Mouse (Mus musculus): ENCODE results near the gene Trpc4.

Gene Trpc4

DNA sequence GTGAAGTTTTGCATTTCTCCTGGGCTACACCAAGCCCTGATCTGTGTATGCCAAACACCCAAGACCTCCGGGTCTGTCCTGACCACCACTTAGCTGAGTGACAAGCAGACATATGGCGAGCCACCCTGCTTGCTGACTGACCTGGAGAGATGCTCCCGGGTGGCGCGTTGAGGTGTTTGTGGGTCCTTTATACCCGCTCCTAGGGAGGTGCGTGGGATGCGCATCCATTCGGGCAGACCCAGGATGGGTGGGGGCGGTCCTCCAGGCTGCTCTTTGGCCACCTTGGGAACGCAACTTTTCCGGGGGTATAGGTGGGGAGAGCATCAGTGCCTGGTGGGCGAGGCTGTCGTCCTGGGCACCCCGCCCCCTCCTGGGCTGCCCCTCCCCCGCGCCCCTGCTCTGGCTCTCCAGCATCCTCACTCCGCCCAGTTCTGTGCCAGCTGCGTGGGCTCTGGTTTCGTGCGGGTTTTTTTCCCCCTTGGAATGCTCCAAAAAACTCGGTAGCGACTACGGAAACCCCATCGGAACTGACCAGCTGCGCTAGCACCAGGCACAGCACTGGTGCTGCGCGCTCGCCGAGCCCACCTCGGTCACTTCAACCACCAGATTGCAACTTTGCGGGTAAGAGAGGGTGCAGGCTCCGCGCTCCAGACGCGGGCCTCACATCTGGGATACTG, at the start of gene Trpc4:
TSS of gene Trpc4 (plus strand) at position 397 of the 677 bp plus-strand sequence.
- no peak for DNase-seq

DNA sequence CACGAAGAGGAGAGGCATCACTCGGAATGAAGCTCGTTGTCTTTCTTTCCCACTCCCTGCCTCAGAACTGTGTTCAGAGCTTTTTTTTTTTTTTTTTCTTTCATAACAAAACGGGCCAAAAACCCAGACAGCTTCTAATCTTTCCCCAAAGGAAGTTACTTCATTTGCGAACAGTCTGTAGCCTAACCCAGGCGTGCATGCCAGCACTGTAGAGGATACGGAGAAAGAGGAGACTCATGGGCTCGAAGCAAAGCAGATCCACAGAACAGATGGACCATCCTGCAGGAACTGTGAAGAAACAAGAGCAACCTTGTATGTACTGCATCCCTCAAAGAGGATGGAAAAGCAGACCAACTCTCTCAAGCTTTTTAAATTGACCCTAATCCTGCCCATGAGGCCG, 44.3 kb upstream of the Trpc4 start:
- DNase-seq, result no peak

DNA sequence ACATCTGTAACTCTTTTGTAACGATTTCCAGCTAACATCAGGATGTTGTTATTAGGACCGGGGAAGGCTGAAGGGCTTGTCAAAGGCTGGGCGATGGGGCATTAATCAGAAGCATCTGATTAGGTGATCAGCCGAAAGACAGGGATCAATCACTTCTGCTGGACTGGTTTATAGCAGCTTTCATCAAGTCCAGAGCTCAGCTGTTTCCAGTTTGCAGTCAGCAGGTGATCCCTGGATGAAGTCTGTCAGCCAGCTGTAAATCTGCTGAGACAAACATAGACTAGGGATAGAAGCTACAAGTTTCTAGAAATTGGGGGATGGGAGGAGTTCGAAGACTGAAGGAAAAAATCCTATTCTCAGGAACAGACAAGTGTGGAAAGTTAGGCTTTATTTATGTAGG, 20.5 kb upstream of the Trpc4 start:
- no peak for DNase-seq

DNA sequence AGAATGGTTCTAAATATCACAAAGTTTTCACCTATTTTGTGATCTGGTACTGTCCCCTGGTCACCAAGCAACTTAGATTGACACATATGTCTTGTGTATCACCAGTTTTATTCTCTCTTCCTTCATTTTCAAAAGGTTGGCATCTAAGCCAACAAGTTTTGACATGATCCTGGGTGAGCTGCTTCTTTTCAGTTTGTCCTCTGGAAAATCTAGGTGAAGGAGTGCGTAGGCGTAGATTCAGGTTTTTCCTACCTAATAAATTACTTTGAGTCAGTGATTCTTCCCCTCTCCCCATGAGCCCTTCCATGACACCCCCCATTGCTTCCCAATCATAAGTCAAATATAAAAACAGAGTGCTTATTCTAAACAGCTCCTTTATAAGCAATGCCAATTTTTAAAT, 14.5 kb upstream of the Trpc4 start:
- DNase-seq, result no peak

- no peak for DNase-seq
These were observed 794 bp upstream of the Trpc4 start for GRCm38 (mm10) chr3:54154844-54155638.

- DNase-seq, result no peak
These were observed 623 bp downstream of the Trpc4 start for GRCm38 (mm10) chr3:54156316-54157000.

DNA sequence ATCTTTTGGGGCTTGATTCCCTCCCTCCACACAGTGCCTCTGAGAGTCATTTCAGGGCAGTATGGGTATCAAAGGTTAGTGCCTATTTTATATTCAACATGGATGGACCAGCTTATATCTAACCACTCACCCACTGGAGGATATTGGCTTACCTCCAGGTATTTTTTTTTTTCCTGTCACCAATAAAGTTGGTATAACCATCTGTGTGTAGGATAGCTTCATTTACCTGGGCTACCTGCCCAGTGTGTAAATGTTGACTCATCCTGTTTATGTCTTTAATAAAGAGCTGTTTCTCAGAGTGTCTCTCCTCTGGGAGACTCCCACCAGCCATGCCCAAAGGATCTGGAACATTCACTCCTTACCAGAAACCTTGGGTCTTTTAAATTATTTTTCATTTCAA, 14.9 kb downstream of the Trpc4 start:
- DNase-seq, result no peak

DNA sequence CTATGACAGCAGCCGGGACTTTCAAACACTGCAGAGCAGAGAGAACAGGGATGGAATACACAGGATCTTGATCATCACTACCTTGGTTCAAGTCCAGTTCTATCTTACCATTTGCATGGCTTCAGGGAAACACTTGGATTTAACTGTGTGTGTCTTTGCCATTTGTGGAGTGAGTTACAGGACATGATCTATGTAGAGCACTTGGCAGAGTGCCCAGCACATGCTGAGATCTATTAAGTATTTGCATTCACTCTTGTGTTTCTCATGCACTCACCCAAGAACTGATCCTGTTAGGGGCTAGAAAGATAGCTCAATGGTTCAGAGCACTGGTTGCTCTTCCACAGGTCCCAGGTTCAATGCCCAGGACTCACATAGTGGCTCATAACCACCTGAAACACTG, 21.5 kb downstream of the Trpc4 start:
- no peak for DNase-seq

- DNase-seq, result no peak
These were observed 35.3 kb downstream of the Trpc4 start for GRCm38 (mm10) chr3:54190932-54191668.

DNA sequence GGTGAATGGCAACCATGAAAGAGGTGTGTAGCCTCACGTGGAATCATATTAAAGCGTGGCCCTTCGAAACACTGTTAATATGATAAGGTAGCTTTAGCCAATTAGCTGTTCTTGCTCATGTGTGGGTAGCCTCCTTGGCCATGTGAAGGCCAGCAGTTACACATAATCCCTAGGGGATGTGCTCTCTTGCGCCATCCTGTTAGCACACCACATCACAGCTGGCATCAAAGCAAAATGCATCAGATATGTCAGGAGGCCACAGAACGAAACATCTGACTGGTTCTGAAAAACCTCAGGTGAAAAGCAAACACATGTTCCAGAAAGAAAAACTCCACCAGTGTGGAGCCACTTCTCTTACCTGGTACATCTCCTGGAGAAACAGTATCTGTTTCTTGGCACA, 45.4 kb downstream of the Trpc4 start:
- DNase-seq, result no peak

DNA sequence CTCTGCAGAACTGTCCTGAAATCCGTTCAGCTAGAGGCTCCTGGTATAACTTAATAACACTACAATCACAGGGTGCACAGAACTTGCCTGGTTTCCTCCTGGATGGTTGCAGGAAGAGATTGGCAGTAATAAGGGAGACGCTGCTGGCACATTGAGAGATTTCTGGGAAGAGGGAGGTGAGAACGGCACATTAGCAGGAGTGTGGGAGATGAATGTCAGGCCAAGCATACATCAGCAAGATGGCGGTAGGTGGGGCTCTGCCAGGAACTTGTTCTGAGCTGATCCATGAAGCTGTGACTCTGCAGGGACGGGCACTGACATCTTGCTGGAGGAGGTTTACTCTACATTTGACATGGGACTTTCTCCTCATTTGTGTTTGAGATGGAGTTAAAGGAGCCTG, 48.6 kb downstream of the Trpc4 start:
- no peak for DNase-seq

GRCm38 (mm10) chr3:54210112-54210511, 54.3 kb downstream of the Trpc4 start:
- DNase-seq, result no peak

DNA sequence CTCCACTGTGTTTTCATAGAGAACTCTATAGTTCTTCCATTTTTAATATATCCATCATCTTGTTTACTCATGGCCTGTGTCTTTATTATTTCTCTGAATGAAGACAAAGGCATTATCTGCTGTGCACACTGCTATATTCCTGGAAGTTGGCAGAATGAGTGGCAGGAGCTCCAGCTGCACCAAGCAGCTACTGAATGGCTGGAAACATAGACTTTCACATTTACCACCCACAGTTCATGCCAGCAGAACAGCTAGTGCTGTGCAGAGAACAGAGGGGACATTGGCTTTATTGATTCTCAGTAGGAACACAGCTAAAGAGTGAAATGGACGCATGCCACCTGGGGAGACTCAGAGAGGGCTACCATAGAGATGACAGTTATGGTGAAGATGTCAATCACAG, 55.6 kb downstream of the Trpc4 start:
- no peak for DNase-seq

DNA sequence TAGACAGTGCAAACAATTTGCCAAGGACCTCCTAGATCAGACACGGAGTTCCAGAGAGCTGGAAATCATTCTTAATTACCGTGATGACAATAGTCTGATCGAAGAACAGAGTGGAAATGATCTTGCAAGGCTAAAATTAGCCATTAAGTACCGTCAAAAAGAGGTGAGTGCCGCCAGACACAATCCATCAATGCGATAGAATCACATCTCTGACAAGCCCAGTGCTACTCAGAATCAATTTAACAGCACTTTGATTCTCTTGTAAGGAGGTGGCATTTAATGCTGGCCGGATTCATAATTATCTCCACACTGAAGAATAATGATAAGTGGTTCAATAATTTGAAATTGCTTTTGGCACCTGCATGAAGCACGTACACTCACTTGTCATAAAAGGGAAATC, 66.7 kb downstream of the Trpc4 start:
- DNase-seq, result no peak

- DNase-seq, result no peak
These were observed 72.6 kb downstream of the Trpc4 start for GRCm38 (mm10) chr3:54228463-54228862.

DNA sequence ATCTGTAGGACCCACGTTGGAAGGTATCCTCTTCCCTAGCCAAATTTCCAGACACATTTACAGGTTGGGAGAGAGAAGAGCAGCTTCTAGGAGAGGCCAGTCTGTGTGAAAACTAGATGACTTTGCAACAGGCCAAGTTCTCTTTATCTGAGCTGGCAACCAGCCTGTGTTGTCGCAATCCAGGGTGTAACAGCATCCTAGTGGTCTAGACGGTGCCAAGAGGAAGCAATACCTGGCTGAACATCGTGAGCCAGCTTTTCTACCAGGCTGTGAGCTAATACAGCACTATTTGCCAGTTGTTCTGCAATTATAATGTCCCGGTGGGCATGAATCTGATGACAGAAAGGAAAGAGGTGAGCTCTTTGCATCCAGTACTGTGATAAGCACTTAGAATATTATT, 83.1 kb downstream of the Trpc4 start:
- DNase-seq, result no peak

DNA sequence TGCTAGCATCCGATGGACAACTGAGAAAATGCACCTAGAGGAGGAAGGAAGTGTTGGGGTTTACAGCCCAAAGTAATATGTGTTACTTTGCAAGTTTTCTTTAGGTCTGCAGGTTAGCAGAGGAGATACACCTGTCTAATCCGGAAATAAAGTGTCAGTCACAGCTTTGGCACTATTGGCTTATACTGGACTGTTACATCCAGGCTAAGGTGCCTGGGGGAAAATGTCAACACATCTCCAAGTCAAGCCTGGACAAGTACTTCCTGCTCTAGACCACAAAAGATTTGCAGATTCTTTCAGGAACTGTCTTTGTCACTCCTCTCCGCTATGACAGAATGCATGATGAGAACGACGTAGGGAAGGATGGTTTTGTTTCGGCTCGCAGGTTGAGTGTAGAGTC, 83.6 kb downstream of the Trpc4 start:
- DNase-seq, result no peak

DNA sequence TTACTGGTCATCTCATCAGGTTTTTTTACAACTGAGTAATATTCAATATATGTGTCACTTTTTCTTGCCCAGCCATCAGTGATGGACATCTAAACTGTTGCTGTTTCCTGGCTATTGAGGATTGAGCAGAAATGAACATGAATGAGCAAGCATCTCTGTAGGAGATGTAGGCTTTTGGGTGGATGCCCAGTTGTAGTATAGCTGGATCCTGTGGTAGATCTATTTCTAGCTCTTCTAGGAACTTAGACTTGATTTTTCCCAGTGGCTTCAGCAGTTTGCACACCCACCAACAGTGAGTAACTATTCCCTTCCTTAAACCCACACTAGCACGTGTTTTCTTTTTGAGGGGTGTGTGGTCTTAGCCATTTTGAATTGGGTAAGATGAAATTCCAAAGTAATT, 87.3 kb downstream of the Trpc4 start:
- DNase-seq, result no peak

DNA sequence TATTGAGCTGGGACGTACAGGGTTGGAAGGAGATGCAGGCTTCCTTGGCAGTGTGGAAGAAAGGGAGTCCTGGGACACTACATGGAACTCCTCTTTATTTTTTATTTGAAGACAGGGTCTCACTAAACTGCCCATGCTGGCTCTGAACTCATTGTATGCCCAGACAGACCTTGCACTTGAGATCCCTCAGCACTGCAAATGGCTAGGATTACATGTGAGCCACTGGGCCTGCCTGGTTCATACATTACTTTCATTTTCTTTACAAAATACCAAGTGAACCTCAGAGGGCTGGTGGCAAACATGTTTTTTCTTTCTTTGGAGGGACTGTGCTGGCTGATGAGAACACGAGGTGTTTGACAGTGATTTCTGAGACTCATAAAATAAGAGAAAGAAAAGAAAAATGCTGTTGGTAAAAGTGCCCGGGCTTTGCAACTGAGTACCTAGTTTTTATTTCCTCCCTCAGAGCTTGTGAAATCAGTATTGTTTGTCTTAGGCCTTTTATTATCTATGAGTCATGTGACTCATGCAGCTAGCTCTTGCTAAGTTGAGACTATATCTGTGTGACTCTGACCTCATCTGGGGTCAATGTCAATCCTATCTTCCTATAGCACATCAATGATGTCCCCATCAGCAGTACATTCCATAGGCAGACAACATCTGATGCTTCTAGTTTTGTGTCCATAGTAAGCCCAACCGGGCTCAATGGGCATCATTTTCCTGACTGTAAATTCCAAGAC, 89.1 kb downstream of the Trpc4 start:
- no peak for DNase-seq

- no peak for DNase-seq
These were observed 90.6 kb downstream of the Trpc4 start for GRCm38 (mm10) chr3:54246416-54246815.

DNA sequence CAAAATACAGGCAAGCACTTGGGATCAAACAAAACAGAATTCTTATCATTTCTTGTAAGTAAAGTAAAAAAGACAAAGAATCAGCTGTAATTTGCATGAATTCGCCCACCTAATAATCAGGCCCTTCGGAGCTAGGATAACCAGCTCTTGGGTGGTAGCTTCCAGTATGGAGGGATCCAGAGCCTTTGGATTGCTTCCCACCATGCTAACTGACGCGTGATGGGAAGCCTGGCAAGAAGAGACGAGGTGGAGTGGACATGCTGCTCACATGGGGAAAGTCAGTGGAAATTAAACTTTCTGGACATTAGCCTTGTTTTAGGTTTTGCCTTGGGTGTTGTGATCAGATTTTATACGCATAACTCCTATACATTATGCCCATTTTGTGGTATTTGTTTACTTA, 93.5 kb downstream of the Trpc4 start:
- no peak for DNase-seq

DNA sequence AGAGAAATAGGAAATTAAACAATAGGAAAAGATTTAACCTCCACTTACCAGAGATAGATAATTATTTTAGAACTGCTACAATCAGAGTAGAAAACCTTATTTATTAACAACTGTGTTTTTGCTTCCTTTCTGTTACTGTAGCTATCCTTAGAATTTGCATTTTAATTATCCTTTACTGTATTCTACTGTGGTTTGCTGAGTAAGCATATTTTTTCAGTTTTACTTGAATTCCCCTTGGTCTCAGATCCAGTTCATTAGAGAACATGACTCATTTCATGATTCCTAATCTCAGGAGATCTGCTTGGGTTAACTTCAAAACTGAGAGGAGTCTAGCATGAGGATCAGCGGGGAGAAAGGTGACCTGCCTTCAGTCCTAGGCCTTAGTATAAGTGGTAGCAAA, 111.1 kb downstream of the Trpc4 start:
- DNase-seq, result no peak

DNA sequence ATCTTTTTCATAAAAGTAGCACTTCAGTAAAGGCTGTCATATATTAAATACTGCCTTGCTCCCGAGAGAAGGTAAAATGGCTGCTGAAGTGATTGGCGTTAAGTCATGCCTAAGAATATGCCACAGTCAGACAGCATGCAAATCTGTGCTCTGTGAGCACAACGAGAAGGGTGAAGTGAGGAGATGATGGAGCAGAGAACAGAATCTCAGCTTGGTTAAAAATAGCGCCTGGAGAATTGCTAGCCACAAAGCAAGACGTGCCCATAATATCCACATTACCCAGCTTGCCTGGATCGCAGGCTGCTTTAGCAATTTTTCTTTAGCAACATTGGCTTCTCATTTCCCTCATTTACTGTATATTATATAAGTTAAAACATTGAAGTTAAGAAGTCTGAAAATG, 113.3 kb downstream of the Trpc4 start:
- DNase-seq, result no peak
